Mouse (Mus musculus) megakaryocyte, embryonic 14.5 days (primary cell): ENCODE data around the gene Nell1.

Experiments used
- FLI1 ChIP-seq: IDR thresholded peaks from 2 replicates; pipeline ENCODE4 v1.6.1; 2012; ENCODE audit warnings: low read length, inconsistent platforms, mixed read lengths
- GATA1 ChIP-seq: IDR thresholded peaks from 3 replicates; pipeline ENCODE4 v1.6.1; 2012; ENCODE audit warnings: mixed read lengths, low read length, inconsistent platforms, borderline replicate concordance

GRCm38 (mm10) chr7:50870181-50870580 lies 895.5 kb downstream of the Nell1 start:
- TF ChIP-seq FLI1 = no peak
- no peak for TF ChIP-seq GATA1
